Mouse (Mus musculus) embryo, embryonic 11 days (tissue): ENCODE results near the gene Slc22a17.
A peak's percentile ranks its signal among the peaks of the same experiment; 100 is the strongest.
"Not testable (repeated sequence)": the region's sequence is repeated elsewhere in the genome, so short reads cannot be mapped to it uniquely, and the experiment has no call there.

Experiments
- DNase-seq: peaks from one replicate; pipeline ENCODE4 v3.0.0-alpha.2; 2015

Gene Slc22a17

DNA sequence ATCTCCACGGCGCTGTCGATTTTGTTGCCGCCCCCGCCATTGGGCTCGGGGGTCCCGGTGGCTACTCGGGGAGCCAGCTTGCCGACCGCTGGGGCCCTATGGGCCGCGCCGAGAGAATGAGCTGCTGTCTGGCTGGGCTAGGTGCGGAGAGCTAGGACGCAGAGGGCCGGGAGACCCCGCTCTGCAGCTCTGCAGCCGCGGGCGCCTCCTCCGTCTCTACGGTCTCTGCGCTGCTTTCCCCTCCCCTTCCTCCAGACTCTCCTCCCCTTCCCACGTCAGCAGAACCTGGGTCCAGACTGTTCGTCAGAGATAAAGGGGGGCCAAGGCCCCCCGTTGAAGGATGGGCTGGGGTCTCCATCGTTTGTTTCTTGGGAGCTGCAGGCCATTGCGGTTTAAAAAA lies at the start of gene Slc22a17:
Gene Slc22a17 (minus strand): TSS at position 247 of the 400 bp plus-strand sequence.
- peak; percentile 91 for DNase-seq

- no peak for DNase-seq
Measured at GRCm38 (mm10) chr14:54962714-54963113, 49.8 kb upstream of the Slc22a17 start.

DNA sequence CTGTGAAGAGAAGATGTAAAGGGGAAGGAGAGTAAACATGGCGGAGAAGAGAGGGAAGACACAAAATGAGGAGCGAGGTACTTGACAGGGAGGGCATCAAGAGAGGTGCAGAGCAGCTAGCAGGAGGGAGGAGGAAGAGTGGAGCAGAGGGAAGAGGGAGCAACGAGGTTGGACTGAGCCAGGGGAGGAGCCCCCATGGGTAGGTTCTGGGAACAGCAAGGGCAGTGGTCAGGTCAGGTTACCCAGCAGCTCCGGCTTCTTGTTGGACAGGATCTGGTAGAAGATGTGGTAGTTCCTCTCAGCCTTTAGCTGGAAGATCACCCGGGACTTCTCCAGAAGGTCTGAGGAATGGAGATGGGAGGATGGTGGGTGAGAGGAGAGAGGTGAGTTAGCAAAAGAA lies 48.6 kb upstream of the Slc22a17 start:
- no peak for DNase-seq

GRCm38 (mm10) chr14:54960769-54961168 lies 47.8 kb upstream of the Slc22a17 start:
- peak; percentile 7 for DNase-seq

- DNase-seq = not testable (repeated sequence)
Measured at GRCm38 (mm10) chr14:54959853-54960613, 47.1 kb upstream of the Slc22a17 start.

GRCm38 (mm10) chr14:54959197-54959596 lies 46.3 kb upstream of the Slc22a17 start:
- no peak for DNase-seq

- DNase-seq = no peak
Measured at GRCm38 (mm10) chr14:54958503-54958902, 45.6 kb upstream of the Slc22a17 start.

DNA sequence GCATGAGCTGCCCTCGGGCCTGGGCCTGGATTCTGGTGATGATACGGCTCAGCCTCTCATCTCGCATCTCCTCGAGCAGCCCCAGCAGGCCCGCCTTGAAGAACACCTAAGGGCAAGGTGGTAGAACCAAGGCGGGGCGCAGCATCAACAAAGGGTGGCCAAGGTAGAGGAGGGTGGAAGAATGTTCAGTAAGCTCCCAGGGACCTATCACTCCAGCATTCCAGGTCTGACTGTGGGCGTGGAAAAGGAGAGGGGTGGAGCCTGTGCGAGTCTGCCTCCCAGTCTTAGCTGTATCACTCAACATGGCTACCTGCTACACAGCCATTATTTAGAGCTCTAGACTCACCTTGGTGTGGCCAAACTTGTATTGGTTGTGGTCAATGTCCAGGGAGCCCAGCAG lies 43.6 kb upstream of the Slc22a17 start:
- DNase-seq = no peak

GRCm38 (mm10) chr14:54955481-54955880 lies 42.5 kb upstream of the Slc22a17 start:
- no peak for DNase-seq

DNA sequence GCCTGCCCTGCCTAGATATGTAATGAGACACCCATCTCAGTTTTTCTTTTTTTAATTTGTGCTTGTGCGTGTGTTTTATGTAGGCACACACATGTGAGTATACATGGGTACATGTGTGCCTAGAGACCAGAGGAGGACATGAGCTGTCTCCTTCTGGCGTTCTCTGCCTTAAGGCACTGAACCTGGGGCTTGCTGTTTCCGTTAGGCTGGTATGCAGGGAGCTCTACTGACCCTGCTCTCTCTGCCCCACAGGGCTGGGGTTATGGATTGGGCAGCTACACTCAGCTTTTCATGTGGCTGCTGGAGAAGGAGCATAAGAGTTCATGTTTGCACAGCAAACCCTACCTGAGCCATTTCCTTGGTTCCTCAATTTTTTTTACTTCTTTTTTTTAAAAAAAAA lies 41.5 kb upstream of the Slc22a17 start:
- DNase-seq = no peak

GRCm38 (mm10) chr14:54953664-54954206 lies 40.8 kb upstream of the Slc22a17 start:
- DNase-seq = no peak

GRCm38 (mm10) chr14:54951587-54951986 lies 38.7 kb upstream of the Slc22a17 start:
- no peak for DNase-seq

DNA sequence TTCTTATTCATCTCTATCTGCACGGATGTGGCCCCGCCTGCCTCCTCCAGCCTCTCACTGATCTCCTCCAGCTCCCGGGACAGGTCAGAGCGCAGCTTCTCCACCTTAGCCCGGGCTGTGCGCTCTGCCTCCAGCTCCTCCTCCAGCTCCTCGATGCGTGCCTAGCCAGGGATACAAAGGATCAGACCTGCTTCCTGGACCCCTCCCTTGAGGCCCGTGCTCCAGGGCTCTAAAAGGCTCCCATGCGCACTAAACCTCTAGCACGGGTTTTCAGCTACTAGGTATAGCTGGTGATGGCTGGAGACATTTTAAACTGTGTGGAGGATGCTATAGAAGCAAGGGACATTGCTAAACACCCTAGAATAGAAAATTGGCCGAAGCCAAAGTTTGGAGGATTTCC lies 37.6 kb upstream of the Slc22a17 start:
- DNase-seq = no peak

- DNase-seq = no peak
Measured at GRCm38 (mm10) chr14:54948781-54949180, 35.8 kb upstream of the Slc22a17 start.

- DNase-seq = not testable (repeated sequence)
Measured at GRCm38 (mm10) chr14:54947008-54947407, 34.1 kb upstream of the Slc22a17 start.

- no peak for DNase-seq
Measured at GRCm38 (mm10) chr14:54945975-54946704, 33.2 kb upstream of the Slc22a17 start.

DNA sequence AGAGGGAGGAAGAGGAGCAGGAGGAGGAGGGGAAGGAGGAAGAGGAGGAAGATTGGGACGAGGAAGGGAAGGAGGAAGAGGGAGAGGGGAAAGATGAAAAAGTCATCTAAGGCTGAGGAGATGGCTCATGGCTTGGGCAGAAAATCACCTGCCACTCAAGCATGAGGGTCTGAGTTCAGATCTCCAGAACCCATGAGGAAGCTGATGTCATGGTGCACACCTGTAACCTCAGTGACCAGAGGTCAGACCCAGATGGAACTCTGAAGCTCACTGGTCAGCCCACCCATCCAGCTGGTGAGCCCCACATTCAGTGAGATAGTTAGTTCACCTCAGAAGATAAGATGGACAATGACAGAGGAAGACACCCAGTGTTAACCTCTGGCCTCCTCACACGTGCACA lies 32.0 kb upstream of the Slc22a17 start:
- no peak for DNase-seq

DNA sequence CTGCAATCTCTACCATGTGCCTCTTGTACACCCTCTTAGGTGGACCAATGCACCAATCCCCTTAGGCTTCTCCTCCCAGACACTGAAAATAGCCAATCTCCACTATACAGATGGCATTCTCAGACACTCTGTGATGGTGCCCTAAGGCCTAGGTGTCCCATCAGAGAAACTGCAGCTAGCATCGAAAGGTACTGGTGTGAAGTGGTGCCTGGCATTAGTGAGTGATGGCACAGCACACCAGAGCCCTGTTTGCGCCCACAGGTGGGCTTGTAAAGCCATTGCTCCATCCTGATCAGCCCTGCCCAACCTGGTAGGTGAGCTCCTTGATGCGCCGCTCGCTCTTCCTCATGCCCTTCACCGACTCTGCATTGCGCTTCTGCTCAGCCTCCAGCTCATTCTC lies 31.0 kb upstream of the Slc22a17 start:
- no peak for DNase-seq

- DNase-seq = no peak
Measured at GRCm38 (mm10) chr14:54942479-54942878, 29.5 kb upstream of the Slc22a17 start.

- DNase-seq = no peak
Measured at GRCm38 (mm10) chr14:54941024-54941978, 28.4 kb upstream of the Slc22a17 start.

- no peak for DNase-seq
Measured at GRCm38 (mm10) chr14:54940176-54940530, 27.2 kb upstream of the Slc22a17 start.

GRCm38 (mm10) chr14:54939434-54940175 lies 26.7 kb upstream of the Slc22a17 start:
- peak; percentile 70 for DNase-seq
